Mouse (Mus musculus): ENCODE data around the gene Cdh11. TPM values are rescaled to one million over a fixed set of nuclear protein-coding genes. Genes with fewer than 3 reads are reported as not detected.

The Cdh11 gene
- total and polyA plus RNA-seq, 3 experiments, result 0.13 to 0.17 TPM; not detected in 1

GRCm38 (mm10) chr8:102740963-102741362 lies 44.5 kb downstream of the Cdh11 start:
- Histone ChIP-seq H3K27ac (ENCODE audit: insufficient read depth, low read depth) (no peak overlapping the region), H3K4me1 (ENCODE audit: control insufficient read depth in 1 of 2, insufficient read depth in 2 of 2) (no peaks in the 10 kb centered on the region), H3K4me2 (ENCODE audit: insufficient read depth, low read depth, poor library complexity, severe bottlenecking) (no peak overlapping the region), H3K79me2 (replicated peaks; ENCODE audit: control insufficient read depth, extremely low read depth, insufficient read depth, poor library complexity, severe bottlenecking) (no peaks in the 10 kb centered on the region), H3K27me3 (replicated peaks) (no peaks in the 10 kb centered on the region), H3K9me3 (replicated peaks; ENCODE audit: low read length) (peaks cover 61% of the 10 kb centered on the region), H3K9ac (ENCODE audit: insufficient read depth, low read depth) (no peak overlapping the region), H3K36me3 (replicated peaks in 1 of 2; ENCODE audit: control insufficient read depth in 1 of 2, insufficient read depth in 1 of 2, low read length in 1 of 2) (no peaks in the 10 kb centered on the region), H3K4me3 (replicated peaks in 1 of 3; ENCODE audit: low read depth in 2 of 3, low read length in 2 of 3, poor library complexity in 1 of 3) (no peak overlapping the region)
- no peak for DNase-seq (ENCODE audit: extremely low read depth)
- dilution Hi-C loops (cut with MboI; ENCODE audit: extremely low pct_ligation_motif_present, extremely low pct_unique_long_range_greater_than_20kb, low sequenced_read_pairs), result no loop called here
- no peak for TF ChIP-seq POLR2A (IDR thresholded peaks at IDR 0.05; ENCODE audit: low read depth, low read length)
- TF ChIP-seq KAT2A (IDR thresholded peaks at IDR 0.05; ENCODE audit: insufficient replicate concordance, low read length), result no peak
- TF ChIP-seq NRF1 (IDR thresholded peaks at IDR 0.05; ENCODE audit: low read depth, low read length), result no peak
- no peak for TF ChIP-seq TBP (conservative IDR thresholded peaks at IDR 0.05; ENCODE audit: low read depth, low read length)
- TF ChIP-seq ETS1 (conservative IDR thresholded peaks at IDR 0.05; ENCODE audit: low read depth, low read length), result no peak
- TF ChIP-seq SMC3 (IDR thresholded peaks at IDR 0.05; ENCODE audit: low read depth, low read length), result no peak
- TF ChIP-seq ZC3H11A (IDR thresholded peaks at IDR 0.05; ENCODE audit: low read depth, low read length), result no peak
- no peak for TF ChIP-seq CHD1 (IDR thresholded peaks at IDR 0.05; ENCODE audit: low read depth, low read length)
- no peak for TF ChIP-seq RCOR1 (conservative IDR thresholded peaks at IDR 0.05; ENCODE audit: low read depth, low read length)
- TF ChIP-seq GABPA (IDR thresholded peaks at IDR 0.05; ENCODE audit: insufficient replicate concordance, low read depth, low read length), result no peak
- no peak for TF ChIP-seq USF1 (IDR thresholded peaks at IDR 0.05; ENCODE audit: low read depth, low read length)
- TF ChIP-seq NELFE (IDR thresholded peaks at IDR 0.05; ENCODE audit: low read depth, low read length), result no peak
- TF ChIP-seq MAFK (IDR thresholded peaks at IDR 0.05; ENCODE audit: insufficient replicate concordance, low read length), result no peak
- TF ChIP-seq RAD21 (IDR thresholded peaks at IDR 0.05; ENCODE audit: low read depth, low read length), result no peak
- TF ChIP-seq MAZ (IDR thresholded peaks at IDR 0.05; ENCODE audit: low read depth, low read length), result no peak
- no peak for TF ChIP-seq TCF12 (IDR thresholded peaks at IDR 0.05; ENCODE audit: low read depth, low read length)
- no peak for TF ChIP-seq USF2 (conservative IDR thresholded peaks at IDR 0.05; ENCODE audit: low read depth, low read length)
- no peak for TF ChIP-seq CHD2 (IDR thresholded peaks at IDR 0.05; ENCODE audit: low read length)
- no peak for TF ChIP-seq E2F4 (IDR thresholded peaks at IDR 0.05; ENCODE audit: insufficient replicate concordance, low read depth, low read length)
- no peak for TF ChIP-seq PAX5 (IDR thresholded peaks at IDR 0.05; ENCODE audit: low read length)
- in situ Hi-C loops (cut with MboI; ENCODE audit: low pct_ligation_motif_present, low pct_unique_long_range_greater_than_20kb, low sequenced_read_pairs), result no loop called here

- Histone ChIP-seq H3K27ac (ENCODE audit: insufficient read depth, low read depth) (no peak overlapping the region), H3K4me3 (replicated peaks in 1 of 3; ENCODE audit: low read depth in 2 of 3, low read length in 2 of 3, poor library complexity in 1 of 3) (no peak overlapping the region), H3K9me3 (replicated peaks; ENCODE audit: low read length) (peaks cover 61% of the 10 kb centered on the region), H3K79me2 (replicated peaks; ENCODE audit: control insufficient read depth, extremely low read depth, insufficient read depth, poor library complexity, severe bottlenecking) (no peaks in the 10 kb centered on the region), H3K4me1 (ENCODE audit: control insufficient read depth in 1 of 2, insufficient read depth in 2 of 2) (no peaks in the 10 kb centered on the region), H3K27me3 (replicated peaks) (no peaks in the 10 kb centered on the region), H3K9ac (ENCODE audit: insufficient read depth, low read depth) (no peak overlapping the region), H3K36me3 (replicated peaks in 1 of 2; ENCODE audit: control insufficient read depth in 1 of 2, insufficient read depth in 1 of 2, low read length in 1 of 2) (no peaks in the 10 kb centered on the region), H3K4me2 (ENCODE audit: insufficient read depth, low read depth, poor library complexity, severe bottlenecking) (no peak overlapping the region)
- DNase-seq (ENCODE audit: extremely low read depth), result no peak
- TF ChIP-seq MAX (IDR thresholded peaks at IDR 0.05; ENCODE audit: low read length), result no peak
- dilution Hi-C loops (cut with MboI; ENCODE audit: extremely low pct_ligation_motif_present, extremely low pct_unique_long_range_greater_than_20kb, low sequenced_read_pairs), result no loop called here
- in situ Hi-C loops (cut with MboI; ENCODE audit: low pct_ligation_motif_present, low pct_unique_long_range_greater_than_20kb, low sequenced_read_pairs), result no loop called here
Observed at GRCm38 (mm10) chr8:102738961-102739487, 46.4 kb downstream of the Cdh11 start.

Measured in CH12.LX (cell line).